Mouse (Mus musculus) lung, postnatal 0 days (tissue): ENCODE data around the gene Ssbp4.

Experiments used
- CTCF ChIP-seq: IDR thresholded peaks from 2 replicates; pipeline ENCODE4 v1.5.1; 2016; ENCODE audit warnings: antibody characterized with exemption, mild to moderate bottlenecking
- EP300 ChIP-seq: IDR thresholded peaks from 2 replicates; pipeline ENCODE4 v1.6.1; 2016; ENCODE audit warnings: antibody characterized with exemption, mild to moderate bottlenecking, control low read depth

GRCm38 (mm10) chr8:70608749-70609367, at the start of gene Ssbp4:
- TF ChIP-seq EP300 = no peak
- TF ChIP-seq CTCF = no peak
